Mouse (Mus musculus) small intestine, adult 2 months (tissue): ENCODE measurements around the gene Ints3. TPM values are rescaled to one million over a fixed set of nuclear protein-coding genes. Genes with fewer than 3 reads are reported as not detected.

ENCODE experiments used
- H3K27ac ChIP-seq: fragments of 200-500 bp; 2 replicates; pipeline ENCODE4 v1.5.1; 2012; ENCODE audit warnings: low read depth, low read length, control low read depth, inconsistent platforms; ENCODE audit not compliant: insufficient read depth
- H3K27me3 ChIP-seq: fragments of 200-500 bp; 2 replicates; pipeline ENCODE4 v1.6.1; 2012; ENCODE audit warnings: mild to moderate bottlenecking, moderate library complexity, low read length, inconsistent platforms; ENCODE audit not compliant: control insufficient read depth, insufficient read depth
- H3K36me3 ChIP-seq: fragments of 200-500 bp; 2 replicates; pipeline ENCODE4 v1.6.1; 2012; ENCODE audit warnings: mild to moderate bottlenecking, low read length, control low read depth, inconsistent platforms; ENCODE audit not compliant: control insufficient read depth, insufficient read depth
- H3K4me1 ChIP-seq: fragments of 200-500 bp; 2 replicates; pipeline ENCODE4 v1.6.1; 2012; ENCODE audit warnings: low read length, inconsistent platforms, mixed read lengths; ENCODE audit not compliant: control insufficient read depth, insufficient read depth, insufficient read length
- H3K4me3 ChIP-seq: fragments of 200-500 bp; 2 replicates; pipeline ENCODE4 v1.5.1; 2012; ENCODE audit warnings: low read depth, mild to moderate bottlenecking, control low read depth, inconsistent platforms, low read length, moderate library complexity
- CTCF ChIP-seq: fragments of 200-500 bp; IDR thresholded peaks from 2 replicates; pipeline ENCODE4 v1.5.1; 2012; ENCODE audit warnings: low read depth, mild to moderate bottlenecking, control low read depth, inconsistent platforms, low read length, moderate library complexity, mixed read lengths; ENCODE audit not compliant: insufficient replicate concordance, insufficient read length; ENCODE audit errors: extremely low read depth
- POLR2A ChIP-seq: fragments of 200-500 bp; IDR thresholded peaks from 2 replicates; pipeline ENCODE4 v1.6.1; 2012; ENCODE audit warnings: low read depth, mild to moderate bottlenecking, control low read depth, inconsistent platforms, low read length, moderate library complexity
- WGBS: fragments of 180-500 bp; shearing (Covaris S2); methylation state at CpG from one replicate; pipeline ENCODE4 v1.1.7; 2018; 5-methylcytosine and 5-hydroxymethylcytosine counted together
- polyA plus RNA-seq: library from polyadenylated mRNA; depleted of rRNA; stranded (reverse); fragments of >200 nt; gene quantifications from 2 replicates; pipeline ENCODE4 v1.2.3, GENCODE M21; 2012; rRNA removed

Ints3 gene
- polyA plus RNA-seq, result 13.6 and 22.4 TPM in 2 replicates

GRCm38 (mm10) chr3:90433381-90434020 lies at the start of gene Ints3:
Gene Ints3, minus strand, starts transcription at chr3:90433622.
- Histone ChIP-seq H3K4me3 (peak within 1 kb of the TSS; percentile 67), H3K27me3 (no peaks in the 10 kb centered on the region), H3K4me1 (peaks cover 14% of the 10 kb centered on the region; the same call in 1 of the 2 replicates), H3K36me3 (no peaks in the 10 kb centered on the region), H3K27ac (peak within 1 kb of the TSS; percentile 91)
- no peak for TF ChIP-seq CTCF
- peak; percentile 81 for TF ChIP-seq POLR2A
- WGBS, result 1% methylated on average over 52 of the region's 52 CpGs

- H3K36me3 ChIP-seq, result peaks cover 4% of the 10 kb centered on the region
- peak within 1 kb of the TSS; percentile 52; the same call in 1 of the 2 replicates for H3K27ac ChIP-seq
- H3K4me1 ChIP-seq, result peaks cover 2% of the 10 kb centered on the region
- under 1% methylated on average over 45 of the region's 45 CpGs for WGBS
- TF ChIP-seq CTCF (peak; percentile 19; the same call in 1 of the 2 replicates), POLR2A (peak; percentile 55; the same call in 1 of the 2 replicates)
- H3K4me3 ChIP-seq, result peak within 1 kb of the TSS; percentile 97
- H3K27me3 ChIP-seq, result no peaks in the 10 kb centered on the region
Measured at GRCm38 (mm10) chr3:90475831-90476611, 42.6 kb upstream of the Ints3 start, which contains the start of gene Ilf2. Gene Ilf2, plus strand, starts transcription at chr3:90476126.

GRCm38 (mm10) chr3:90475151-90475830 lies 41.9 kb upstream of the Ints3 start:
- no peaks in the 10 kb centered on the region for H3K36me3 ChIP-seq
- H3K27me3 ChIP-seq, result no peaks in the 10 kb centered on the region
- H3K4me3 ChIP-seq, result no peak overlapping the region
- 20% methylated on average over 16 of the region's 16 CpGs for WGBS
- H3K27ac ChIP-seq, result no peak overlapping the region
- peaks cover 2% of the 10 kb centered on the region for H3K4me1 ChIP-seq
- no peak for TF ChIP-seq CTCF

- Histone ChIP-seq H3K4me1 (peaks cover 2% of the 10 kb centered on the region), H3K36me3 (no peaks in the 10 kb centered on the region), H3K4me3 (no peak overlapping the region), H3K27ac (no peak overlapping the region), H3K27me3 (no peaks in the 10 kb centered on the region)
- TF ChIP-seq POLR2A (no peak), CTCF (no peak)
- 3% methylated on average over 3 of the region's 3 CpGs for WGBS
Measured at GRCm38 (mm10) chr3:90472213-90472612, 38.8 kb upstream of the Ints3 start.

- Histone ChIP-seq H3K4me3 (no peak overlapping the region), H3K36me3 (no peaks in the 10 kb centered on the region), H3K27me3 (peaks cover 18% of the 10 kb centered on the region), H3K4me1 (no peaks in the 10 kb centered on the region), H3K27ac (no peak overlapping the region)
- 98% methylated on average over 10 of the region's 10 CpGs for WGBS
- TF ChIP-seq CTCF (no peak), POLR2A (no peak)
Measured at GRCm38 (mm10) chr3:90467618-90468300, 34.3 kb upstream of the Ints3 start.

- Histone ChIP-seq H3K4me3 (peak overlapping the region; percentile 63), H3K4me1 (no peaks in the 10 kb centered on the region), H3K36me3 (no peaks in the 10 kb centered on the region), H3K27ac (no peak overlapping the region), H3K27me3 (peaks cover 18% of the 10 kb centered on the region)
- under 1% methylated on average over 15 of the region's 15 CpGs for whole genome bisulfite sequencing
- TF ChIP-seq CTCF, result peak; percentile 66; the same call in 1 of the 2 replicates
- TF ChIP-seq POLR2A, result no peak
Measured at GRCm38 (mm10) chr3:90466311-90466766, 32.9 kb upstream of the Ints3 start.
